Mouse (Mus musculus): ENCODE results near the gene Lsmem1.
"Not testable (repeated sequence)": the region's sequence is repeated elsewhere in the genome, so short reads cannot be mapped to it uniquely, and the experiment has no call there.

The Lsmem1 gene

DNA sequence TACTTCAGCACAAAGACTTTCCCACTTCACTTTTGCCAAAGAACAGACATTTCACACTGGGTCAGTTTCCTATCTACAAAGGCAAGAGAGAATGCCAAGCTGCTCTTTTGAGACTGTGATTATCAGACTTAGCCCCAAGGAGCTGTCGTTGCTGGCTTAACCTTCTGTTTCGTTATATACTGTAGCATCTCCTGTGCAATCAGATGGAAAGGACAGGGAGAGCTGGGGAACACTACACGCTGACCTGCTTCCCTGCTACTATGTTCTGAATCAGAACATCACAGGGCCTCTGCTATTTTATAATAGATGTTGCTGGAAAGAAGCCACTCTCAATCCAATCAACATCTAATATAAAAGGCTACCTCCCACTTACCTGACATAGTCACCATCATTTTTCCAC, 9.8 kb upstream of the Lsmem1 start:
- DNase-seq = no peak

DNA sequence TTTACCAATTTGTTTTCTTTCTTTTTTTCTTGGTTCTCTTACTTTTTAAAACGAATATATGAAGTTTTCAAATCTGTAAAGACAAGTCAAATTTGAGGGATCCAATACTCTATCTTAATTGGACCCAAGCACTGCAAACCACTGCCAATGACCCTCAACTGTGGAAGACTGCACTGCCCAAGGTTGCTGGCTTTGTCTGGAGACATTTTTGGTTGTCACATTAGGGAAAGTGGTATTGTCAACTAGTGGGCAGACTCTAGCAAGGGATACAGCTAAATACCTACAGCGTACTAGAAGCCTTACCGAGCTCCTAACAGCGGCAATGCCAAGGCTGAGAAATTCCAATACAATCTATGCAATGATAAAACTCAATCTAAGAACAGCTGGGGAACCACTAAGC, 8.6 kb upstream of the Lsmem1 start:
- no peak for DNase-seq

DNA sequence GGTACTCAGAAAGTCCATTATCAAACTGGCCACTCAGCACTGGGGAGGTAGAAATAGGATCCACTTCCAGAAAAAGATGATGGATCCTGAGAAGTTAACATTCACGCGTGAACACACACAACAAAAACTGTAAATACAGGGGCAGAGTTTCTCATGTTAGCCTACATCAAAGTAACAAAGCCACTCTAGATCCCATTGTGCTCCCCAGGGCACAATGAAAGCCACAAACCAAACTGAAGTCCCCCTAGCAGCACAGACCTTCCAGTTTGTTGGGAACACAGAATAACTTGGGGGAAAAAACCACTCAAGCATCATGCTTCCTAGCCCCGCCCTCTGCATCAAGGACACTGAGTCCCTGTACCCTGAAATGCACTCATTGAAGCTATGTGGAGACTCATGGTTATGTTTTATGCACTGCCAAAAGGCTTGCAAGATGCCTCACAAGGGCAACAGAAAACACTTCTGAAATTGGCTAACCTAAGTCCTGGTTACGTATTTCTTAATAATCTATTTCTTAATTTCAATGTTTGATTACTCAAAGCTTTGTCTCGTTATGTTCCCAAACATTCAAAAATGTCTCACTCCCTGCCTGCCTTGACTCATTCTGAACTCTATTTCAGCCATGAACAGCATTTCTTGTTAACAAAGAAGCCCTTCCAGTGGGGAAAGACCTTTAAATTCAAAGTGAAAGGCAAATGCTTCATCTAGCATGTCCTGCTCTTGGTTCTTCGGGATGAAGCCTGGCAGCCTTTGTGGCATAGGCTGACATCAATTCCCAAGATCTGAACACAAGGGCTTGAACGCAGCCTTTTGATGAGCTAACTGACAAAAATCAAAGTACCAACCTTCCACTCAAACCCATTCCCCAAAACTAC, 3.1 kb upstream of the Lsmem1 start:
- DNase-seq = peak; percentile 41

DNA sequence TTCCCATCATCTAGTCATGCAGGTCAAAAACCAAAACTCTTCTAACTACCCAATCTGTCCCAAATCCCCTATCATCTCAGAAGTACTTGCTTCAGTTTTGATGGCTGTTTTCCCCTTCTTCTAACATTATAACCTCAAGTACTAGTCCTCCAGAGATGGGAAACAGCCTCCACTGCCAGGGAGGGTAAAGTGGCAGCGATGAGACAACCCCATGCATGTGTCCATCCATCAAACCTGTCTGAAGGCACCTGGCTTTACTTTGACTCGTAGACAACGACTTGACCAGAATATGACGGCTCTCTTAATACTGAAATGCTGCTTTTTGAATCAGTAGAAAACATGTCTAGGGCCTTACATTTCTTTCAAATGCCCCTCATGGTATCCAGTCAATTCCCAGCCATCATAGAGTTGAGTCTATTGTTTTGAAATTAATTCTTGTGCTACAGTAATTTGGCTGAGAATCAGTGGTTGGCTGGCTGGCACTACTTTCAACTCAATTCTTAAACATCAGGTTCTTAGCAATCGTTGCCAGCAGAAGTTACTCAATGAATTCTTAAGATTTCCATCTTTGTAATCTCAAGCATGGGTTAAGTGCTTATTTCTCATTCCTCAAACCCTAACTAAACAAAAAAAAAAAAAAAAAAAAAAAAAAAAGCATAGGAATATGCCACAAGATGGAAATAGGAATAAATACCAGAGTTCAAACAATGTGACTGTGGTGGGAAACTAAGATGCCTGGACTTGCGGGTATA, 1.4 kb upstream of the Lsmem1 start:
- DNase-seq = peak; percentile 59

GRCm38 (mm10) chr12:40199795-40200402, 609 bp upstream of the Lsmem1 start:
- DNase-seq = peak; percentile 85

- DNase-seq = no peak
Measured at GRCm38 (mm10) chr12:40198427-40198826, 863 bp downstream of the Lsmem1 start.

DNA sequence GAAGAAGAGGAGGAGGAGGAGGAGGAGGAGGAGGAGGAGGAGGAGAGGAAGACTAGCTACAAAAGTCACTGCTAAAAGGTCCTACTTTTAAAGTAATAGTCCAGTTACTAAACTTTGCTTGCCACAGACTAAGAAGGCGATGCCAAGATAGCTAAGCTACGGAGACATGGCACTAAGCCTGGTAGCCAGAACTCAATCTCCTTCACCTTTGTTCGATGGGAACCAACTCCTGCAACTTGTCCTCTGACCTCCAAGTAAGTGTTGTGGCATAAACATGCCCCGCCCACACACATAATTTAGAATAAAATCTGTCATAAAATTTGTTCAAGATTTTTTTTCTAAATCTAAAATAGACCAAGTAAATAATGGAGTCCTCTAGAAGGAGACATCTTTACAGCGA, 1.3 kb downstream of the Lsmem1 start:
- no peak for DNase-seq

DNA sequence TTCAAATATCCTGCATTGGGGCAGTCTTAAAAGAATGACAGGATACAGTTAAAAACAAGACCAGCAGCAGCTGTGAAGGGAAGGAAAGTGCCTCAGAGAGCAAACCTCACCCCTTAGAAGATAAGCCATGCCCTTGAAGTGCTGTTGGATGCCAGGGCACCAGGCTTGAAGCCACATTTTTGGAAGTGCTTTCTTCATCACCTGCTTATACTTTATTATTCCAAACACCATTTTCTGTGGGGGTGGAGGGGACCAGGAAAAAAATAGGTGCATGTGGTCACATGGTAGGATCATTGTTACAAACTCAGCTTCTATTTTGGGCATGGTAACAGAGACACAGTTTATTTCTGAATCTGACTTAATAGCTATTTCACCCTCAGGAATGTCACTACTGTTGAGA, 1.8 kb downstream of the Lsmem1 start:
- DNase-seq = no peak

DNA sequence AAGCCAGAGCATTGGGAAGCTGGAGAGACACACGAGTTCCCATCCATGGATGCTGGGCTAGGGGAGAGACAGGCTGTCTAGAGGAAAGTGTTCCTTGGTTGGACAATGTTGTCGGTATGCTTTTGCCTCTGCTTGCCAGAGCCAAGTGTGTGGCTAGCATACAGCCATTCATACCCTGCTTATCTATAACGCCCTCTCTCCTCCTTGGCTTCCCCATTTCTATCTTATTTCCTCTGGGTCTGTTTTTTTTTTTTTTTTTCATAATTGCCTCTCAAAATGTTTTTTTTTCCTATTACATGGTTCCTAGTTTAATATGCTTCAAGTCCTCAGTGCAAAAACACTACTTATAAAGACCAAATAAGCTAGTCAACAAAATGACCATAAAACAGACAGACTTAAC, 13.8 kb downstream of the Lsmem1 start:
- no peak for DNase-seq

- DNase-seq = peak; percentile 54
Measured at GRCm38 (mm10) chr12:40177089-40177488, 22.2 kb downstream of the Lsmem1 start.

DNA sequence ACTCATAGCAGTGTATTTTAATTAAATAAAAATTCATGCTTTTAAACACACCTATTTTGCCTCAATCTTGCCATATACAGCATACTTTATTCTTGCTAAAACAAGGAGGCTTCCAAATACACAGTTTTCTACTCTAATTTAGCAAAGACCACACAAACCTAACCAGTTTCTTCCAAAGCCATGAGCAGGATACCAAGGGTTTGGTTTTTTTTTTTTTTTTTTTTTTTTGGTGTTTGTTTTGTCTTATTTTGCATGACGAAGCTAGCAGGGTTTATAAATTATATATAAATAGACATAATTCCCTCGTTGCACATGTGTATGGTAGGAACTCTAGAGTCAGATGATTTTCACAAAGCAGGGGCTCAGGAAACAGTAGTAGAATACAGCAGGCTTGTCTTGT, 23.1 kb downstream of the Lsmem1 start:
- no peak for DNase-seq

DNA sequence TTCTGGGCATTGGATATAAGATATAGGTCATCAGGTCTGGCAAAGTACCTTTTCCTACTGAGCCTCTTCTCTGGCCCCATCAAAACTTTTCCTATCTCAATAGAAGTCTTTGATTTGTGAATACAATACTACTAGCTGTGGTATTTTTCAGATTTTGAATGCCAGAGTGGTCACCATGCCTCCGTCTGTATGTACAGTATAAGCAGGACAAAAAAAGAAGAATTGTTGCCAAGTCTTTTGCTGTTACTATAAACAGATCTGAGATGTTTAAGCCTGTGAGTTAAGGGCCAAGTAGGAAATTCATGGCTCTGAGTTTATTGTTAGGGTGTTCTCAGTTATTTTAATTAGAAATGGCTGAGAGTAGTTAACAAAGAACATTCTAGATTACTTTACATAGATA, 24.1 kb downstream of the Lsmem1 start:
- DNase-seq = not testable (repeated sequence)

- no peak for DNase-seq
Measured at GRCm38 (mm10) chr12:40171637-40172036, 27.7 kb downstream of the Lsmem1 start.

DNA sequence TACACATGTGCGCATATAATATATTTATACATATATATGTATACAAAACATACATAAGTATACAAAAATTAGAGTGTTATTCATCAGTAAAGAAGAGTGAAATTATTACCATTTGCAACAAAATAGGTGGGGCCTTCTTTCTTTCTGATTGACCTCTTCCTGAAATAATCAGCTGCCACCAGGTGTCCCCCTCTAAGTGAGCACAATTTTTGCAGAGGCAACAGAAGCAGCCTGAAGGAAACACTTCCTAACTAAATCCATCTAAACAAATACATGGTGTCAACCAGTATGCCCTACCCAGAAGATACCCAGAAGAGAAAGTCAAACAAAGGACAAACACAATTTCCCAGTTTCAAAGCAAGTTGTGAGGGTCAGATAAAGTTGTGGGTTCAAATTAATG, 29.6 kb downstream of the Lsmem1 start:
- no peak for DNase-seq

- DNase-seq = peak; percentile 30
Measured at GRCm38 (mm10) chr12:40164621-40165020, 34.7 kb downstream of the Lsmem1 start.

DNA sequence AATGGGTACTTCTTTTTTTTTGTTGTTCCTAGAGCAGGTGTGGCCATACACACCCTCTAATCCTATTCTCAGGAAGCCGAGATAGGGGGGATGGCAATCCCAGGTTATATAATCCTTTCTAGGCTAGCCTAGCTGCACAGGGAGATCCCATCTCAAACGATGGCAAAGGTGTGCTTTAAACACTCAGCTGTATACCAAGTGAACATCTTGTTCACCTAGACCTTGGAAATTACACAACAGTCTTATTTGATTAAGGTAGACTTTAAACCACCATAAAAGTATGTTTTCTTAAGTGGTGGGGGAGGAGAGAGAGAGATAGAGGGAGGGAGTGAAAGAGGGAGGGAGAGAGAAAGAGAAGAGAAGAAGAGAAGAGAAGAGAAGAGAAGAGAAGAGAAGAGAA, 38.5 kb downstream of the Lsmem1 start:
- DNase-seq = no peak

DNA sequence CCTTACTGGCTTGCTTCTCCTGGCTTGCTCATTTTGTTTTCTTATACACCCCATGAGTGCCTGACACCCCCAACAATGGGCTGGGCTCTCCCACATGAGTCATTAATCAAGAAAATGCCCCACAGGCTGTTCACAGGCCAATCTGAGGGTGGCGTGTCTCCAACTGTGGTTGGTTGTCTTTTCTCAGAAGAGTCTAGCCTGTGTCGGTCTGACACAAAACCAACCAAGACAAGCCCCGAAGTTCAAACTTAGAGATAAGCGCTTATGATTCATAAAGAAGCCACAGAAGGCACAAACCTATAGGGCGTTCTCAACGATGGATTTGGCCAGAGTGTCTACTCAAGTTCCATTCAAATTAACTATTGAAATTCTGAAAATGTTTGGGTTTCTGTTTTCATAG, 45.1 kb downstream of the Lsmem1 start:
- no peak for DNase-seq

GRCm38 (mm10) chr12:40152353-40153069, 46.8 kb downstream of the Lsmem1 start:
- no peak for DNase-seq

GRCm38 (mm10) chr12:40147319-40147718, 52.0 kb downstream of the Lsmem1 start:
- no peak for DNase-seq

- DNase-seq = no peak
Measured at GRCm38 (mm10) chr12:40146510-40146909, 52.8 kb downstream of the Lsmem1 start.

DNA sequence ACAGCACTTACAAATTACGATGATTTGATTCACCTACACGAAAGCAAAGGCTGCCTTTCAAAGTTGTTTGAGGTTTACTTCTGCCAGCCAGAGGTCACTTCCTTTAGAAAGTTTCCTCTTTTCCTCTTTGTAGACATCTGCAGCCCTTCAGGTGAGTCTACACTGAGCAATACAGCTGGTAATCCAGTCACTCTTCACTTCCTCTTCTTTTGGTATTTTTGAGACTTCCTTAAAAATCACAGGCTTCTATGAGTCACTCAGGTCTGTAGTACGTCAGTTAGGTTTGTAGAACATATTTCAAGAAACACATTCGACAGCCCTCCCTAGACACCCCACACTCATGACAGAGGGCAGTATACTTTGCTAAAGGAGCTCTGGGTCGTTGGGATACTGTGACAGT, 58.6 kb downstream of the Lsmem1 start:
- no peak for DNase-seq

DNA sequence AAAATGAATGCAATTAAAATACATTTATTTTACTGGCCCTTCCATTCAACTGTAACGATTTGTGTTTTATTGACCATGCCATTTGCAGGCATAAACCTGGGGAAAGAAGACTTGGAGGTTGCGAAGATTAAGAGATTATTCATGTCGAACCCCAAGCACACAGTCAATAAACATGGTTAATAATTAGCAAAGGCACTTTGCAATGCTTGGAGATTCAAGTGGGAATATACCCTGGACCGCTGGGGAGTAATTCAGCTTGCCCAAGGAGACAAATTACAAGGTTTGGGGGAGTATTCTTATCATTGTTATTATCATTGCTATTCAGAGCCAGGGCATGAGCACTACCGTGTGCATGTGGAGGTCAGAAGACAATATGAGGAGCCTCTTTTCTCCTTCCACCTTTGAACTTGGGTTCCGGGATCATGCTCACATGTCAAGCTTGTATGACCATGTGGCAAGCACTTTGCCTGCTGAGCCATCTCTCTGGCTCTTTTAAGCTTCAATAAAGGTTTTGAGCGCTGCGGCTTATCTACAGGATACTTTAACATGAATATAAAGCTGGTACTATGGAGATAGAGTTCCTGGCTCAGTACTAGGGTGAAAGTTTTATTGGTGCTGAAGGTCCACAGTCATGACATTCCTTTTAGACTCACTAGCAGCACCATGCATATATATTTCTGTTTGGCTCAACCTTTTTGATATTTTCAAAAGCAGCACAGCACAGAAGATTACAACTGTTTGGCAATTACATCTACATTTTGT, 59.6 kb downstream of the Lsmem1 start:
- DNase-seq = no peak
